Mouse (Mus musculus) cerebellum, adult 9-10 months (tissue): ENCODE measurements at regions not wholly inside any gene's neighbourhood (a gene's known extent, or its start where the extent isn't known, plus 50 kb on each side); places are given as distances from the start of the nearest gene placed in this dataset.

Source experiments
- DNase-seq: peaks from one replicate; pipeline ENCODE4 v3.0.0; 2022

DNA sequence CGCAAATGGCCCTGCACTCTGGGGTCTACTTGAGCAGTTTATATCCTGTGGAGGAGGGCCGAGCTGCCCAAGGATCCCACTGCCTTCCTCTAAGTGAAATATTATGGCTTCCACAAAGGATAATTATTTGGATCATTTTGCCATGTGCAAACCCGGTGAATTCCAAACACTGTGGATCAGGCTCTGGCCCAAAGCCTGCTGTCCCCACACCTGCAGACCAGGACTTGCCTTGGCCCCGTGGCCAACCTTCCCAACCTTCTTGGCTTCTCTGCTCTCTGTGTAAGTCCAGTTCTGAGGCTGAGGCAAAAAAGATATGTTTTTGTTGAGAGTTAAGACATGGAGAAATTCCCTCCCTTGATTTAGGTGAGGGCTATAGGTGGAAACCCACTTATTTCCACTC lies 234.0 kb downstream of the Snx10 start:
- no peak for DNase-seq

- DNase-seq, result no peak
Observed at GRCm38 (mm10) chr6:51758781-51759180, 235.1 kb downstream of the Snx10 start.

GRCm38 (mm10) chr6:51760372-51760771 lies 236.7 kb downstream of the Snx10 start:
- no peak for DNase-seq

- no peak for DNase-seq
Observed at GRCm38 (mm10) chr6:51761506-51761905, 237.8 kb downstream of the Snx10 start.

DNA sequence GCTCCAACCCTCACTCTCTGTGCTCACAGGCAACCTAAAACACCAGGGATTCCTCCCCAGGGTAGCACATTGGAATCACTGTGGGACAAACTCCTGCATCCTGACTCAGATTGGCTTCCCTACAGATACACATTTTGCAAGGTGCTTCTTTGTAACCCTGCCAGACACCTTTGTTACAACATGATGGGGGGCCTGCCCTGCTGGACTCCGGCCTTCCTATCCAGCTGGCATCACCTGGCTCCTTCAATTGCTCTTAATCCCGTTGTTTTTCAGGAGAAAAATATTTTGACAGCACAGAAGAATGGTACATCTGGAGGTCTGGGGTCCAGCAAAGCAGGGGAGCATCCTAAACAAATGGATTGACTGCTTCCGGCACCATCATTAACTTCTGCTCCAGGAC lies 242.8 kb downstream of the Snx10 start:
- DNase-seq, result no peak

DNA sequence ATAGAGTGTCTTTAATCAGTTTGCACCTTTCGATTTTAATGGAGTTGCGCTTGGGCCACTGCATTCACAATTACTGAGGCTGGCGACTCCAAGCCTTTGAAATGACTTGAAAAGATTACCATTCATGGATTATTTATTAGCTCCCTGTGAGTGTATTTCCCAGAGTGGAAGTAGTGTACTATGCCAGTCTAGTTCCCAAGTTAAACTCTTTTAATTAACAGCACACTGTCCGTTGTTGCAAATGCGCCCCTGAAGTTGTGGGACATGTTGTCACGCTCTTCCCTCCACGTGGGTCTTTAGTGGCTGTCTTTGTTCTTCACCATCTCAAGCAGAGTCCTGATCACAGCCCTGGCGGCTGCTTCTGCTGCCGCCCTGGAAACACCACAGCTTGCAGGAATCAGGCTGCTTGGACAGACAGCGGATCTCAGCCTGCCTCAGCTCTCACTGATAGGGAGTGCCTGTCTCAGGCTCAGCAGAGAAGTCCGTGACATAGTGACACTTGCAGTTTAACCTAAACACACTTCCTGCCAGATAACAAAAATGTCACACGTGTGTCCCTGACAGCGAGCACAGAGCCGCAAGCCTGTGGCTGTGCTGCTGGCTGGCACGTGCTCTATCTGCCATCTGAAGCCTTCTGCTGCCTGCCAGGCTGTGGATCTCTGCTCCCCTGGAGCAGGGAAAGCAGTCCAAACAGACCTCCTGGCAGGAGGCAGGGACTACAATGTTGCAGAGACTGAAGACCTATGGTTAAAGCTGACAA lies 244.1 kb downstream of the Snx10 start:
- DNase-seq, result peak; percentile 77

DNA sequence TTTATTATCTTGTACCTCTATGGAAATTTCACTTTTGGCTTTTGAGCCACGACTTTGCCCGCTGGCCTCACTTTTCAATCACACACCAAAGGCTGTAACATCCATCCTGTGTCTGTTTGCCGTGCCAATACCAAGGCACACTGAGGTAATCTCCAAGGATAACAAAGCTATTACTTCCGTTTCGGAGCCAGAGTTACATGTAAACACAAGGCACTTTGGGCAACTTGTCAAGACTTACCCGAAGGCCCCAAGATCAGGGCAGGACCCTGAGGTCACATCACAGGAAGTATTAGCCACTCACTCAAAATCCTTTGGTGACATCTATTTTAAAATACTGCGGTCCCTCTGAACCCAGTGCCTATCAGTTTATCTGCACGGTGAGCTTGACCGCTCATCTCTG lies 241.3 kb downstream of the Skap2 start:
- DNase-seq, result no peak

DNA sequence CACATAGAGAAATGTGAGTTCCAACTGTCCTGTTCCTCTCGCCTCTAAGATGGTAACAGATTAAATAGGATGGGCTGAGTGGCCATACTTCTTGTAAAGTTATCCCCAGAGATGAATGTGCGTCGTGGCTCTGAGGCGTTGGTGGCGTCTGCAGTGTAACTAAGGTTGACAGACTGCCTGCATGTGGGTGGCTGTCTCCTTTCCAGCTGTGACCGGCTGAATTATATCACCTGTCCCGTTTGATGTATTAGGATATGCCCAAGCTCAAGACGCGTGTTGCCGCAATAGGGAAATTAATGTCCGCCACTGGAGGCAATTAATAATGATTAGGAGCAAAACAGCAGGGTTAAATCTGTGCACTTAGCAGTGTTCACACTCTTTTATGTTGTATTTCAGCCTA lies 240.9 kb downstream of the Skap2 start:
- no peak for DNase-seq

DNA sequence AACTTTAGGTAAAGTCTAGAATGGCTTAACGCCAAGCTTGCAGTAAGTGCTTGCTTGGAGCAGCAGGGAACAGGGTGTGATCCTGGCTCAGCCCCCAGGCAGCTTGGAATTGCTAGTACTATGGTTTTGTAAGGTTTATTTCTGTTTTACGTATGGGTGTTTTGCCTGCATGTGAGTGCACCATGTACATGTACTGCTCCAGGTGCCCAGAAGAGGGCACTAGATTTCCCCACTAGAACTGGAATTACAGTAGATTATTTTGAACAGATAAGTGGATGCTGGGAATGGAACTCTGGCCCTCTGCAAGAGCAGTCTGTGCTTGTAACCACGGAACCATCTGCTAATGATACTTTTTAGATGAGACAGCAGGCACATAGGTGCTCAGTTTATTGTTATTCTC lies 237.6 kb downstream of the Skap2 start:
- no peak for DNase-seq

- no peak for DNase-seq
Observed at GRCm38 (mm10) chr6:51785615-51786014, 226.7 kb downstream of the Skap2 start.

DNA sequence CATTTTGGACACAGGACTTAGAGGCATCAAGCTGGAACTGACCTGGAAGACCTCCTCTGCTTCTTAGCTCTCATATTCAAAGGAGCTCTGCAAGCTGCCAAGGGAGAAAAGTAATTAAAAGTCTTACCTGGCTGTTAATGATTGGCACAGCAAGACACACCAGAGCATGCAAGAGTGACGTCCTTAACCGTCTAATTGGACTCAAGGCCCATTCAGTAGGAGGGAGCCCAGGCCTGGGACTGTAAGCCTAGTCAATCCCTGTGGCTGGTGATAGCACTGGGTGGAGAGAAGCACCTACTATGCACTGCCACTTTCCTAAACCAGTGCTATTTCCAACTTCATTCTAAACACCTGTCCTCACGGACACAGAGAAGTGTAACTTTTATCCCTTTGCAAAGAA lies 225.5 kb downstream of the Skap2 start:
- DNase-seq, result no peak

DNA sequence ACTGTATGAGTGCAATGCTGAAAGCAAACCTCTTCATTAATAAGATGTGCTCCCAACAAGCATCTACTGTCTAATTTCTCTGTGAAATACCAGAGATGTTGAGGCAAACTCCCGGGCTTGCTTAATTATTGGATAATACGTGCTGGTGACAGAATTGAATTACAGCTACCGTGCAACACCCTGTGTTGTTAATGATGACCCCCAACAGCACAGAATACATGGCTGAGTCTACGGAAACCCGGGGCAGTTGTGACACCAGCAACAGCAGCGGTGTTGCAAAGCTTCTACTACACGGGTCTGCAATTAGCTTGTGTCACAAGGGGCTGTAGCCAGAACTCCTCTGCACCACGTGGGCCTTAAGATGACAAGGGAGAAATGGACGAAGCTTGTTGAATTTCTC lies 224.2 kb downstream of the Skap2 start:
- DNase-seq, result no peak

GRCm38 (mm10) chr6:51790293-51790692 lies 222.1 kb downstream of the Skap2 start:
- DNase-seq, result no peak

GRCm38 (mm10) chr6:51790693-51791092 lies 221.7 kb downstream of the Skap2 start:
- no peak for DNase-seq

DNA sequence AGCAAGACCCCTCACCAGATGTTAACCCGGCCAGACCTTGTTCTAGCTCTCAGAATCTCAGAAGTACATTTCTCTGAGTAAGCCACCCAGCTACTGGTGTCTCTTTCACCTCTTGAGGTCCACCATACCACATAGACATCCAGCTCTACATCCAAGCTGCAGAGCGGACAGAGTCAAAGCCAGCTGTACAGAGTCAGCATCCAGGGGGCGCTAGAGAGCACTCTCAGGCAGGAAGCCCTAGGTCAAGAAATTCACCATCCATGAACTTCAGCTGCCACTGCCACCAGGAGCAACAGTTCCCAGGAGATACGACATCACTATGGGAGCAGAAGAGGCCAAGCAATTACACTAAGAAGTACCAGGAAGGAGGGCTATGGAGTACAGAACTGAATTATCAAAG lies 217.0 kb downstream of the Skap2 start:
- no peak for DNase-seq

DNA sequence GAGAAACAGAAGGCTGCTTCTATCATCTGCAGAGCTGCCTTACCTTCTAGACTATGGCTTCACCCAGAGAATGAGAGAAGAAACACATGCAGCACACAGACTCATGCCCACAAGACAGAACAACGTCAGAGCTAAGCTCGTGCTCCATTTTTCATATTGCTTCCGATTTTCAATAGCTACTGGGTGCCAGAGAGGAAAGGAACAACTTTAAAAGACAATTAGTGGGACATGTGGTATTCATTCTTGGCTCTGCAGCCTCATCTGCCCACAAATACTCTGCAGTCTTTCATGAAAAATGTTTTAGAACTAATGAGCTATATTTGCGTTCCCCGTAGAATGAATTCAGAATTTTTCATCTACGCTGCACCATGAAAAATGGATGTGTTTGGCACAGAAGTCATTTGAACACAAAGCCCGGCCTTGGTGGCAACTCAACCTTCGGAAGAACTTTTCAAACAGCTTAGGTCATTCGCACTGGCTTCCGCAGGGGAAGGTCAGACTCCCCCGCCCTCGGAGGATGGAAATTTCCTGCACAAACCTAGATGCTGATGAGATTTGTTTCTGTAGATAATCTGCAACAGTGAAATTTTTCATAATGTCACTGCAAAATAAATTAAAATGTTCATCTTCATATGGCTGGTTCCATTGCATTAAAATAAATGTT lies 213.6 kb downstream of the Skap2 start:
- DNase-seq, result no peak

- no peak for DNase-seq
Observed at GRCm38 (mm10) chr6:51805656-51806055, 206.7 kb downstream of the Skap2 start.
